Mouse (Mus musculus) 3T3-L1 (cell line): Measurements from ENCODE around the gene Pitpnm1.
"Not testable (repeated sequence)": the region's sequence is repeated elsewhere in the genome, so short reads cannot be mapped to it uniquely, and the experiment has no call there.

ENCODE experiments used
- DNase-seq: peaks from one replicate; pipeline ENCODE4 v3.0.0-alpha.2; 2015; ENCODE audit warnings: low read depth, low spot score

Pitpnm1 gene

DNA sequence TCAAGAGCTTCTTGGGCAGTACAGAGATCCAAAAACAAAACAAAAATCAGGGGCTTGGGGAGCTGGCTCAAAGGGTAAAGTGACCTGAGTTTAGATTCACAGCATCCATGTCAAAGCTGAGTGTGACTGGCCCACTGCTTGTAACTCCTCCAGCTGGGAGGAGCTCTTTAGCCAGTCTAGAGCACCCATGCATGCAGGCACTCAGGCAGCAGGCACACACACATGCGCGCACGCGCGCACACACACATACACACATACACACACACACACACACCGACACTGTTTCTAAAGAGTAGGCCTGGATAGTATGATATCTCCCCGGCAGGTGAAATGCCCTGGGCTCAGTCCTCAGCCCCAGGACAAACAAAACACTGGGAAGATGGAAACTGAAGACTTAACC is 17.2 kb downstream of the Pitpnm1 start:
- DNase-seq, result no peak

DNA sequence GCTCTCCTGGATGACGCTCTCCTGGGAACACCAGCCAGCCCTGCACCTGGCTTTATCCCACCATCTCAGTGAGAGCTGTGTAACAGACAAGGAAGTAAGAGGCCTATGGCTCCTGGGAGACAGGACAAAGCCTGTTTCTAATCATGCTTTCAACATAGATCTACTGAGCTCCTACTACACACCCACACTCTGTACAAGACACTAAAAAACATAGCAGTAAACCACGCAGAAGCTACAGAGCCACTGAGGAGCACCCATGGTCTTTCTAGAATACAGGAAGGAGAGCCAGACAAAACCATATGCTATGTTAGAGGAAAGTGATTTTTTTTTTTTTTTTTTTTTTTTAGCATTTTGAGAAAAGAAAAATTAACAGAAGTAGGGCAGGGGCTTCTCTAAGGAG is 18.6 kb downstream of the Pitpnm1 start:
- no peak for DNase-seq

DNA sequence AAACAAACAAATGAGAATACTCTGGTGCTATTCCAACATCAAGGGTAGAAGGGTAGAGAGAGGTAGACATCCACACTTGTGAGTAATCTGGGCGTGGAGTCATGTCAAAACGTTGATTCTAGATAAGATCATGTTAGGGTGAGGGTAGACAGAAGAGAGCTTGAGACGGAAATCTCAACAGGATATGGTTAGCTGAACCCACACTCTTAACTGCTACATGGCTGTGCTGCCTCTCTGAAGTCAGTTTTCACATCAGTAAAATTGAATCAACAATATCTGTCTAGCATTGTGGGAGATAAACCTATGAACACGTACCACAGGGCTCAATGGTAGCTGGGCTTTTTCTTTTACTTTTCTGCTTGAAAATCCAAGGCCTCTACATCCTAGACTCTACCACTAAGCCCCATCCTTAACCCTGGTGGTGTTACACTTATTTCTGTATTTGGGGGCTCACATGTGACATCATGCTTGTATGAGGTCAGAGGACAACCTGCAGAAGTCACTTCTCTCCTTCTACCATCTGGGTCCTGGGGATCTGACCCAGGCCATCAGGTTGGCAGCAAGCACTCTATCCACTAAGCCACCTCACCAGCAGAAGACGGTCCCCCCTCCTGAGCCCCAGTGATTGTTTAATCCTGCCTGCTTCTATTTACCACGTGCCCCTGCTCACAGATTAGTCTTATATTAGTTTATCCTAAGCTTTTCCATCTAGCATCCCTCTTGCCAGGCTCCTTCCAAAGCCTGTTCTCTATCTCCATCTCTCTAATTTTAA is 20.1 kb downstream of the Pitpnm1 start:
- DNase-seq, result no peak

- no peak for DNase-seq
These were observed 20.7 kb downstream of the Pitpnm1 start for GRCm38 (mm10) chr19:4120496-4120895.

GRCm38 (mm10) chr19:4121097-4121805 is 21.5 kb downstream of the Pitpnm1 start:
- DNase-seq, result peak; percentile 100

DNA sequence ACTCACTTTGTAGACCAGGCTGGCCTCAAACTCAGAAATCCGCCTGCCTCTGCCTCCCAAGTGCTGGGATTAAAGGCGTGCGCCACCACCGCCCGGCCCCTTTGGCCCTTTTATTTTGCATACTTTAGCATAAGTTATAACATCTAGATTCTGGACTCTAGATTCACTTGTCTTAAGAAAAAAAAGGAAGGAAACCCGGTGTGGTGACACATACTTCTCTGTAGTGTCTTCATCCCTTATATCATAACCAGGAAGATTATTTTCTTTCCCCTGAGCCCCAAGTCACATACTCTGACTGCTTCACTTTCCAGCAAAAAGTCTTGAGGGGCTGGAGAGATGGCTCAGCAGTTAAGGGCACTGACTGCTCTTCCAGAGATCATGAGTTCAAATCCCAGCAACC is 22.1 kb downstream of the Pitpnm1 start:
- DNase-seq, result not testable (repeated sequence)

DNA sequence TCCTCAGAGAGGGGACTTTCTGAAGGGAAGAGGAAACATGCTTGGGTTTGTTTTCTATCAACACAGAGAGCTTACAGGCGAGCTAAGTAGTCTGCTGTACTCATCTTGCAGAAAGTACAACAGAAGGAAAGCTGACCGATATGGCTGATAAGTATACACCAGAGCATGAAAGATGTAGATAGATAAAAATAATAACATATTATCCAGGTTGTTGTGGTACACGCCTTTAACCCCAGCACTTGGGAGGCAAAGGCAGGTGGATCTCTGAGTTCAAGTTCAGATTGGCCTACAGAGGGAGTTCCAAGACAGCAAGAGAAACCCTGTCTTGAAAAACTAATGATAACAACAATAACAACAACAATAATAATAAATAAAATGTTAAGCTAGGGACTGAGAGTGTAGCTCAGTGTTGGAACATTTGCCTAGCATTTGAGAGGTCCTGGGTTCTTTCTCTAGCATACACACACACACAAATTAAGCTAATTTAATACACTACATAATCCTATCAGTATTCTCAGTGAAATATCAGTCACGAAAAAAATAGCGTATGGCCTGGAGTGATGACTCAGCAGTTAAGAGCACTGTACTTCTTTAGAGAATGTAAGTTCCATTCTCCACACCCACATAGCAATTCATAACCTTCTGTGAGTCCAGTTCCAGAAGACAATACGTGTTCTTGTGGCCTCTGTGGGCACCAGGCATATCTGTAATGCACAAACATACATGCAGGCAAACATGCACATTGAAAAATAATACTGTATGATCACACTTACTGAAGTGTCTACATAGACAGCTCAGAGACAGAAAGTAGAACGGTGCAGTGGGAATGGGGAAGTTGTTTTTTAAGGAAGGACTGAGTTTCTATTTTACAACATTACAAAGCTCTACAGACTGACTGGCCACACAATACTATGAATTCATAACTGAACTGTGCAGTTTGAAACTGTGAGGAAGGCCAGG is 22.9 kb downstream of the Pitpnm1 start:
- peak; percentile 45 for DNase-seq

DNA sequence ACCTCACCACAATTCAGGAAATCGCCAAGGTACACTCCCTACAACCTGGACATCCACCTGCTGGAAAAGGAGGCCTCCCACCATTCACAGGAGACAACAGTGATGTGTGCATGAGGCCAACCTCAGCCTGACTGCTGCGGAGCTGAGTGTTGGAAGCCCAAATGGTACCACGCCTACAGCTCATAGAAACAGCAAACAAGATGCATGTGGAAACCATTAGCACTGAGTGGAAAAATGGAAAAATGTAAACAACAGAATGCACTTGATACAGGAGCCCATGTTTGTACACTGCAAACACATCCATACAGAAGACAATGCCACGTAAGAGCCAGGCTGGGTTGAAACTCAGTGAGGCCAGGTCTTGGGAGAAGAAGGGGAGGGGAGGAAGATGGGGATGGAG is 24.6 kb downstream of the Pitpnm1 start:
- no peak for DNase-seq

DNA sequence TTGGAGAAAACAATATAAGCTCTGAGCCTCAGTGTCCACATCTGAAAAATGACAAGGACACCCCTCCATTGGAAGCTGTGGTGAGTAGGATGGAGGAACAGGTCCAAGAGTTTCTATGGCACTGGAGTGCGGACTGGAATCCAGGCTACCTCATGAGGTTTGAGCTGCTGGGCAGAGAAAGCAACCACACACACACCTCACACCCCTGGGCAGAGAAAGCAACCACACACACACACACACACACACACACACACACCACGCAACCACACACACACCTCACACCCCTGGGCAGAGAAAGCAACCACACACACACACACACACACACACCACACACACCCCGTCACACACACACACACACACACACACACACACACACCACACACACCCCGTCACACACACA is 25.5 kb downstream of the Pitpnm1 start:
- peak; percentile 51 for DNase-seq

- DNase-seq, result peak; percentile 99
These were observed 26.2 kb downstream of the Pitpnm1 start, which contains the start of gene Aip for GRCm38 (mm10) chr19:4125741-4126696. Gene Aip, minus strand, starts transcription at chr19:4125858.

GRCm38 (mm10) chr19:4126759-4127495 is 27.1 kb downstream of the Pitpnm1 start:
- DNase-seq, result peak; percentile 71

DNA sequence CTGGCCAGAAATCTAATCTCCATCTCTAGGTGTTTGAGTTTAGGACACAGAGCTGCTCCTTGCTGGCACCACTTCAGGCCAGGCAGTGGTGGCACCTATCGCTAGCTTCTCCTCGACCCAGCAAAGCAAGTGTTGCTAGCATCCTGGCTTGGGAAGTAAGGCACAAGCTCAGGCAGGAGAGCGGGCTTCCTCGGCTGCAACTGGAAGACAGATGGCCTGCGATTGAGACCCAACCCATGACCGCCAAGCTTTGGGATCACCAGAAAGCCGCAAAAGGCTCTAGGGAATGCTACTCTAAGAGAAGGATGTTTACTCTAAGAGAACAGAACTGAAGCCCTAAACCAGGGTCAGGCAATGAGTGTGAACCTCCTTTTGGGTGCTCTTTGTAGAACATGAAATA is 29.7 kb downstream of the Pitpnm1 start:
- DNase-seq, result no peak

DNA sequence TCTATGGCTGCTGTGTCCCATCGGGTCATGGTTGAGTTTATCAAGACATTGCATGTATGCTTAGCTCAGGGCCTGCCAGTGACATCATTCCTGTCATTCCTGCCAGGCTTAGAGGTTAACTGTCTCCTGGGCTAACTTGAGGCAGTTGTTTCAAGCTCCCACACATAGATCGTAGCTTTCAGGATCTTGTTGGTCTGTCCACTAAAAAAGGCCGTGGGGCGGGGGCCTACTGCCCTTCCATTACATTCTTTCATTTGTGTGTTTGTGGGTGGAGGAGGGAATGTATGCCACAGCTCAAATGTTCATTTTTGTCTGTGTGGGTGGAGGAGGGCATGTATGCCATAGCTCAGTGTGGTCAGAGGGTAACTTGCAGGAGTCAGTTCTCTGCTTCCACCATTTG is 30.3 kb downstream of the Pitpnm1 start:
- DNase-seq, result peak; percentile 44

DNA sequence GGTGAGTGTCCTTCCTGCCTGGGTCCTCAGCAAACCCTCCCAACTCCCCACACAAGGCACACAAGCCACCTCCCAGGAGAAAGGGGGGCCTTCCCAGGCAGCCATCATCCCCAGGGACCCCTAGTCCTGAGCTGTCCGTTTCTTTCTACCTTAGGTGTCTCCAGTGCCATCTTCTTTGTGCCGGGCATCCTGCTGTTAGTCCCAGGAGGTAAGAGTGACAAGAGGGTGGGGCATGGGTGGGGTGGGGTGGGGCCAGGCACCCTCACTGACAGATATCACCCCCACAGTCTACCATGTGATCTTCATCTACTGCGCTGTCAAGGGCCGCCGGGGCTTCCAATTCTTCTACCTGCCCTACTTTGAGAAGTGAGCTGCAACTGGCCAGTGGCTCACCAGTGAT is 31.3 kb downstream of the Pitpnm1 start:
- DNase-seq, result no peak

GRCm38 (mm10) chr19:4131768-4132167 is 32.0 kb downstream of the Pitpnm1 start:
- no peak for DNase-seq

DNA sequence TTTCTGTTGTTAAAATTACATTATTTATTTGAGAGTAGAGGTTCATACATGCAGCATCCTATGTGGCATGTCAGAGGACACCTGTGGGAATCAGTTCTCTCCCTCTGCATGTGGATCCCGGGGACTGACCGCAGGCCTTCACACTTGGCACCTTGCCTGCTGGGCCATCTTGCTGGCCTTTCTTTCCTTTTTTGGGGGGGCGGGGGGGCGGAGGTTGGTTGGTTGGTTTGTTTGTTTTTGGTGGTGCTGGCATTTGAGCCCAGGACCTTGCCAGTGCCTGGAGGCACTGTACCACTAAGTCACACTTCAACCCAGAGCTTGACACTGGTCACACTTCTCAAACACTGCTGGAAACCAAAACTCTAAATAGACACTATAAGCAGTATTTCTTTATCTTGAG is 34.6 kb downstream of the Pitpnm1 start:
- DNase-seq, result no peak

DNA sequence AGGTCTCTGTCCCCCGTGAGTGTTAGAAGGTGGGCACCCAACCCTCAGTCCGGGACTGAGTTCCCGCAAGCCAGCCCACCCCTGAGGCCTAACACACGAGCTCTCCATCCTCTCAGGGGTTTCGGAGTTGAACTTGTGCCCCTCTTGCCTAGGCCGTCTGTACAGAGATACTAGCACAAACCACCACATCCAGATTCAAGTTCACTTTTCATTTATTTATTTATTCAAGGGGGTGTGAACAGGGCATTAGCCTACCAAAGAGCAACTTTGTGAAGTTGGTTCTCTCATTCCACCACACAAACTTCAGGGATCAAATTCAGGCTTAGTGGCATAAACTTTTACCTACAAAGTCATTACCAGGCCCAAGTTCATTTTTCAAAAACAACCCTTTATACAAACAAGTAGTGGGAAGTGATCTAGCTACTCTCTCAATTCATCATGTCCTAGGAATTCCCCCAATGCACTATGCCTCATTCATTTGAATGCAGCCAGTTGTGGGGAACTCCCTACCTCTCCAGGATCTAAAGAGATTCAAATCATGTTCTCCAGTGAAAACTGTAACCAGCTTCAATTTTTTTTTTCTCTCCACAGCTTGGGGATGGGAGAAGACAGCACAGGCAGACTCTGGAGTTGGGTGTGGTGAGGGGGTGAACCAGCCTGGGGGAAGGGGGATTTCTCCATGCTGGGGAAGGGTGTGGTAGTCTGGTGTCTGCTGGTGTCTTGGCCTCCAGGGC is 35.6 kb downstream of the Pitpnm1 start:
- peak; percentile 67 for DNase-seq

GRCm38 (mm10) chr19:4135963-4136345 is 36.2 kb downstream of the Pitpnm1 start:
- peak; percentile 80 for DNase-seq

GRCm38 (mm10) chr19:4136463-4136862 is 36.7 kb downstream of the Pitpnm1 start:
- peak; percentile 48 for DNase-seq
